Mouse (Mus musculus) limb, embryonic 13.5 days (tissue): Measurements from ENCODE around the gene Cd276. TPM values are rescaled to one million over a fixed set of nuclear protein-coding genes. Genes with fewer than 3 reads are reported as not detected.
"Not testable (repeated sequence)": the region's sequence is repeated elsewhere in the genome, so short reads cannot be mapped to it uniquely, and the experiment has no call there.

Experiments used
- ATAC-seq: fragments of 200-750 bp; cut with Nextera tagmentation; 2 replicates; pipeline ENCODE4 v1.8.0; 2017; ENCODE audit warnings: low read depth, moderate number of reproducible peaks, moderate TSS enrichment; ENCODE audit not compliant: low FRiP score
- H3K27ac ChIP-seq: fragments of 300-500 bp; sonication (generic); 2 replicates; pipeline ENCODE4 v1.5.1; 2015; ENCODE audit warnings: inconsistent platforms, mild to moderate bottlenecking, moderate library complexity
- H3K27me3 ChIP-seq: fragments of 300-500 bp; sonication (generic); 2 replicates; pipeline ENCODE4 v1.6.1; 2015; ENCODE audit warnings: mild to moderate bottlenecking, inconsistent platforms
- H3K36me3 ChIP-seq: fragments of 300-500 bp; sonication (generic); 2 replicates; pipeline ENCODE4 v1.6.1; 2015; ENCODE audit warnings: inconsistent platforms, mild to moderate bottlenecking, moderate library complexity
- H3K4me1 ChIP-seq: fragments of 300-500 bp; sonication (generic); 2 replicates; pipeline ENCODE4 v1.6.1; 2015; ENCODE audit warnings: inconsistent platforms
- H3K4me2 ChIP-seq: fragments of 300-500 bp; sonication (generic); replicated peaks from 2 replicates; pipeline ENCODE4 v1.6.1; 2015; ENCODE audit warnings: inconsistent platforms, mild to moderate bottlenecking, moderate library complexity
- H3K4me3 ChIP-seq: fragments of 300-500 bp; sonication (generic); 2 replicates; pipeline ENCODE4 v1.5.1; 2015; ENCODE audit warnings: moderate library complexity, mild to moderate bottlenecking, inconsistent platforms
- H3K9ac ChIP-seq: fragments of 300-500 bp; sonication (generic); 2 replicates; pipeline ENCODE4 v1.6.1; 2015; ENCODE audit warnings: mild to moderate bottlenecking, inconsistent platforms
- H3K9me3 ChIP-seq: fragments of 300-500 bp; sonication (generic); 2 replicates; pipeline ENCODE4 v1.6.1; 2016; ENCODE audit warnings: inconsistent platforms
- WGBS: fragments of 180-500 bp; shearing (Covaris S2); methylation state at CpG from one replicate; pipeline ENCODE4 v1.1.7; 2015; 5-methylcytosine and 5-hydroxymethylcytosine counted together
- polyA plus RNA-seq: library from polyadenylated mRNA; unstranded; fragments of >200 nt; fragmentation: Nextera tagmentation; extraction: Ambion mirVana; gene quantifications from 2 replicates; pipeline ENCODE4 v1.2.1, GENCODE M21; 2015

Cd276 gene
- polyA plus RNA-seq, 1 experiment from 2014 or later, result 71.4 TPM

DNA sequence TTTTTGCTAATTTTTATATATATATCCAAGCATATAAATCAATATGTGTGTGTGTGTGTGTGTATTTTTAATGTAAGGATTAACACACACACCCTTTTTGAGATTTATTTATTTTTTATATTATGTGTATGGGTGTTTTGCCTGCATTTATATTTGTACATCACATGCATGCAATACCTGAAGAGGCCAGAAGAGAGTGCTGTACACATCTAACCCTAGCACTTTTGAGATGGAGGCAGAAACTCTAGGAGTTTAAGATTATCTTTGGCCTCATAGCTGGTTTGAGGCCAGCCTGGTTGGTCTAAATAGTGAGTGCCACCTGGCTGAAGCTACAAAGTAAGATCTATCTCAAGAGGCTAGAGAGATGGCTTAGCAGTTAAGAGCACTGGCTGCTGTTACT, 12.4 kb upstream of the Cd276 start:
- Histone ChIP-seq H3K36me3 (no peaks in the 10 kb centered on the region), H3K27me3 (no peaks in the 10 kb centered on the region), H3K27ac (no peak overlapping the region), H3K9ac (no peak overlapping the region), H3K4me3 (no peak overlapping the region), H3K4me2 (no peak overlapping the region), H3K4me1 (no peaks in the 10 kb centered on the region), H3K9me3 (no peaks in the 10 kb centered on the region)
- no peak for ATAC-seq

DNA sequence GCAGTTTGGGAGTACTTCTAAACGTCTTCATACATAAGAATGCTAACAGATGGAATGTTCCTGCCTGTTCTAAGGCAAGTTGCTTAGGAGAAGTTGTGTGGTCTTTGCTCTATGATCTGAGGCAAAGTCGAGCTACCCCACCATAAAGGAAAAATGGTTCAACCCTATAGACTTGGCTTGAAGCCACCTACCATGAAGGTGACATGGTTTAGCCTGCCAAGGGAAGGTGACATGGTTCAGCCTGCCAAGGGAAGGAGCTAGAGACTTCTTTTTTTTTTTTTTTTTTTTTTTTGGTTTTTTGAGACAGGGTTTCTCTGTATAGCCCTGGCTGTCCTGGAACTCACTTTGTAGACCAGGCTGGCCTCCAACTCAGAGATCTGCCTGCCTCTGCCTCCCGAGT, 10.7 kb upstream of the Cd276 start:
- H3K27me3 ChIP-seq, H3K4me3 ChIP-seq, H3K36me3 ChIP-seq, H3K4me2 ChIP-seq, H3K9ac ChIP-seq, H3K9me3 ChIP-seq, H3K27ac ChIP-seq, ATAC-seq, H3K4me1 ChIP-seq: not testable (repeated sequence)
- WGBS, result 72% methylated on average over 3 of the region's 3 CpGs

DNA sequence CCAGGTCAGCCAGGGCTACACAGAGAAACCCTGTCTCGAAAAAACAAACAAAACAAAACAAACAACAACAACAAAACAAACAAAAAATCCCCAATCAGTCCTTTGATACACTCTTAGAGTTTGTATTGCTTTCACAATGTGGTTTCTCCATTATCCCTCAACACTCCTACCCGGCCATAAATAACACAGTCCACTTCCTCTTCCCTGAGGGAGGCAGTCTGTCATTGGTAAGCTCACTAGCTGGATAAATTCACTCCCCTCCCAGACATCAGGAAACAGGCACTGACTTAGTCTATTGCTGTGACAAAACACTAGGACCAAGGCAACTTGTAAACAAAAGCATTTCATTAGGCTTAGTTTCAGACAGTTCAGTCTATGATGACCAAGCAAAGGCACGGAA, 5.0 kb upstream of the Cd276 start:
- no peak for ATAC-seq
- H3K9ac ChIP-seq, result no peak overlapping the region
- H3K4me3 ChIP-seq, result no peak overlapping the region
- no peaks in the 10 kb centered on the region for H3K36me3 ChIP-seq
- 50% methylated on average over 3 of the region's 3 CpGs for WGBS
- H3K9me3 ChIP-seq, result no peaks in the 10 kb centered on the region
- no peak overlapping the region for H3K4me2 ChIP-seq
- no peak overlapping the region for H3K27ac ChIP-seq
- H3K4me1 ChIP-seq, result peaks cover 25% of the 10 kb centered on the region
- no peaks in the 10 kb centered on the region for H3K27me3 ChIP-seq

DNA sequence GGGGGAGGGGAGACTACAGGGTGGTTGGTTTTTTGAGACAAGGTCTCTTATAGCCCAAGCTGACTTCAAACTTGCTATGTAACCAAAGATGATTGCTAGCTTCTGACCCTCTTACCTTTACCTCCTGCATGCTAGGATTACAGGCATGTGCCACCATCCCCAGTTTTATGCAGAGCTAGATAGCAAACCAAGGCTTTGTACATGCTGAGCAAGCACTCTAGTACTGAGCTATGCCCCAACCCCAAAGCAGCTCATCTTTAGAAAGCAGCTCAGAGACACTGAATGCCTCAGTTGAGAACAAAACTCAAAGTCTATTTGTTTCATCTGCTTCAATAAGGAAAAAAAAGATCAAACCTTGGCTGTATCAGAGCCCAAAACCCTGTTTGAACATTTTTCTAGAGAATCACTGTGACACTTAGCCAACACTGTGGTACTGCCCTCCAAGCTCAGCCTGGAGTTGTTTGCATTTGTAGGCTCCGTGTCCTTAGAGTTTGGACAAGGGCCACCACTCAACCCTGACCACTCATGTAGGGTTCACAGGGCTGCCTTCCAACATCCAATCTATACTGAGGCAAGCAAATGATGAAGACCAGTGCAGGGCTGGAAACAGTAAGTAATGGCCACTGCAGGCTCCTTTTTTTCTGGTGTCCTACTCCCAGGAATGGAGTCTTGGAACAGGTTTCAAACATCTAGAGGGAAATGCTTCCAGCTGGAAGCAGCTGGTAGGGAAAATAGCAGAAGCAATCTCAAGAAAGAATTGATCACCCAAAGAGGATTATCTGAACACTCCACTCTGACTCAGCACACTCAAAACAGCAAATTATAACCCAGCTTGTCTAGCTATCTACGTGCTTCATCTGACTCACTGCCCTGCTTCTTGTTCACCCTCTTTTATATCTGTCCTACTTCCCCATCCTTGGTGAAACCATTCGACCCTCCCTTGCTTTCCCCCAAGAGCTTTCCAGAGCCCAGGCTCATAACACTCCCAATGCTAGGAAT, 2.5 kb upstream of the Cd276 start:
- no peak overlapping the region for H3K4me3 ChIP-seq
- H3K4me2 ChIP-seq, result no peak overlapping the region
- H3K4me1 ChIP-seq, result peaks cover 39% of the 10 kb centered on the region
- no peaks in the 10 kb centered on the region for H3K36me3 ChIP-seq
- H3K27ac ChIP-seq, result no peak overlapping the region
- no peaks in the 10 kb centered on the region for H3K9me3 ChIP-seq
- H3K9ac ChIP-seq, result no peak overlapping the region
- H3K27me3 ChIP-seq, result no peaks in the 10 kb centered on the region
- WGBS, result 78% methylated on average over 3 of the region's 3 CpGs
- ATAC-seq, result no peak

DNA sequence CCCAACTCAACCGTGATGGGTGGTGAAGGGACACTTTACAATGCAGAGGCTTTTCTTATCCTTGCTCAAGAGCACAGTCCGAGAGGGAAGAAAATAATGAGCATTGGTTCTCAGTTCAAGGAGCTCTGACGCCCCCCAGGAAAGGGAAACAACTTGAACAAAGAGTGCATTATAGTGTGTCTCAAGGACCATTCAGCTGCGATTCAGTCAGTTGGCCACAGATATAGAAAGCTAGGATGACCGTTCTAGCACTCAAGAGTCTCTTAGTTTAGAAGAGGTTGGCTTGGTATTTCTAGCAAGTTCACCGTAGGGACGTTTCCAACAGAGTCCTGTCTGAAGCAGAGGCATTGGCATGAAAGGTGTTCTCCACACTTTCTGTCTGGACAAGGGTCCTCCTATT, 1.4 kb upstream of the Cd276 start:
- 66% methylated on average over 7 of the region's 7 CpGs for WGBS
- no peaks in the 10 kb centered on the region; the same call in none of the 2 replicates for H3K36me3 ChIP-seq
- no peak overlapping the region for H3K9ac ChIP-seq
- H3K4me2 ChIP-seq, result no peak overlapping the region
- H3K27ac ChIP-seq, result no peak overlapping the region
- peaks cover 50% of the 10 kb centered on the region for H3K4me1 ChIP-seq
- no peak for ATAC-seq
- H3K4me3 ChIP-seq, result no peak overlapping the region
- H3K9me3 ChIP-seq, result no peaks in the 10 kb centered on the region
- H3K27me3 ChIP-seq, result no peaks in the 10 kb centered on the region

DNA sequence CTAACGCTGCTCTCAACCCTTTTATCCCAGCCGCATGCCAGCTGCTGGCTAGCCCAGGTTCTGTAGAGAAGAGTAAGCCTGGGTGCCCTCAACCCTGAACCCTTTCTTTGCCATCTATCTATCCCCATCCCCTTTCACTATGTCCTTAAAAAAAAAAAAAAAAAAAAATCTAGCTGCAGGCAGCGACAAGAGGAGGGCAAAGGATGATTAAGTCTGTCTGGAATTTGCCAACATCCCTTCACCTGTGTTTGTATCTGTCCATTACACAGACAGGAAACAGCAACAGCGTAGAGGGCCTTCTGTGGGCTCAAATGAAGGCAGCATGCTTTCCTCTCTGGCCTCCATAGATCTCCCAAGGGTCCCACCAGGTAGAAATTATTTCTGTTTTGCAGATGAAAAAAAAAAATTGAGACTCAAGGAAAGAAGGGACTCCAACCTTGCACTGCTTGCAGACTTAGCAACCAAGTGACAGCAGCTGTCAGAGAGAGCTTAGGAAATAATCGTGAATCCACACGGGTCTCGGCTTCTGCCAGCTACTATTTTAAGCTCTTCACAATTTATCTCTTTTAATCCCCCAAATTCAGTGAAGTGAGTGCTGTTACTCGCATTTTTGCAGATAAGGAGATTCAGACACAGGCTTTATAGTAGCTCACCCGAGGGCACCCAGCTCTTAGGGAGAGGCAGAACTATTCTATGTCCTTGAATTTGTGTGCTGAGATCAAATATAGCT, 613 bp upstream of the Cd276 start:
- Histone ChIP-seq H3K4me2 (peak overlapping the region; percentile 75), H3K27ac (peak overlapping the region; percentile 97), H3K9me3 (no peaks in the 10 kb centered on the region), H3K4me1 (peaks cover 51% of the 10 kb centered on the region), H3K27me3 (no peaks in the 10 kb centered on the region), H3K9ac (peak overlapping the region; percentile 98), H3K36me3 (no peaks in the 10 kb centered on the region; the same call in none of the 2 replicates), H3K4me3 (peak overlapping the region; percentile 91)
- 22% methylated on average over 9 of the region's 9 CpGs for WGBS
- no peak; the same call in 1 of the 2 replicates for ATAC-seq

DNA sequence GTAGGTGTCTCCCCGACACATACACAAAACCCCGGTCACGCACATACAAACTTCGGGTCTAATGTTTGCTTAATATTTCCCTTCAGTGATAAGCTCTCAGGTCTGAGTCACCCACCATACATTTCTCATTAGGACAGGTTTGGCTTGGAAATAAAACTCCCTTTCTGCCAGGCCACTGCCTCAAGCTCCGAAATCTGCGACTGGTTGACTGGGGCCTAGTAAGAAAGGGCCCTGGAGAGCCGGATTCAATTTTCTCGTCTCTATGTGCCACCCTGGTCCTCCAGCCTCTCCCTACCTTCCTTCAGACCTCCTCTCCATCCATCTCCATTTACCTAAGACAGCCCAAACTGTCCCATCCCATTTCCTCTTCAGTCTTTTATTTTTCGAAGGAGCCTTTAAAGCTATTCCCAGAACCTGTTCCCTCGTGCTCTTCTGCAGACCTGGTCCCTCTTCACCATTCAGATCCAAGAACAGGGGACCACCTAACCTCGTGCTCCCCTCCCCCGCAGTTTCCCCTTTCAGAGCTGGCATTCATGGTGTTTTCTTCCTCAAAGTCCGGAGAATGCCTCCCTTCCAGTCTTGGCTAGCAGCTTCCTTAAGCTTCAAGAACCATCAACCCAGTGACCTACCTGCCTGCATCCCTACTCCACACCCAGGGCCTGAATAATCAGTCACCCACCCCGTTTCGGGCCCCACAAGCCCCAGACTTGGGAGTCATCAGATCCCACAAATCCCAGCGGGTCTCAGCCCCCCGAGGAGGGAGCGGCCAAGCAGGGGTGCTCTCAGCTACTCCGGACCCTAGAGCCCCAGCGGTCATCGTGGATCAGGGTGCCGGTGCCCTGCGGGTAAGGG, 955 bp downstream of the Cd276 start:
- peak overlapping the region; percentile 98 for H3K9ac ChIP-seq
- H3K4me3 ChIP-seq, result peak overlapping the region; percentile 91
- ATAC-seq, result peak; percentile 24; the same call in 1 of the 2 replicates
- peaks cover 59% of the 10 kb centered on the region for H3K4me1 ChIP-seq
- H3K27ac ChIP-seq, result peak overlapping the region; percentile 97
- WGBS, result 12% methylated on average over 23 of the region's 23 CpGs
- H3K27me3 ChIP-seq, result no peaks in the 10 kb centered on the region
- no peaks in the 10 kb centered on the region; the same call in none of the 2 replicates for H3K36me3 ChIP-seq
- H3K9me3 ChIP-seq, result no peaks in the 10 kb centered on the region
- peak overlapping the region; percentile 75 for H3K4me2 ChIP-seq

DNA sequence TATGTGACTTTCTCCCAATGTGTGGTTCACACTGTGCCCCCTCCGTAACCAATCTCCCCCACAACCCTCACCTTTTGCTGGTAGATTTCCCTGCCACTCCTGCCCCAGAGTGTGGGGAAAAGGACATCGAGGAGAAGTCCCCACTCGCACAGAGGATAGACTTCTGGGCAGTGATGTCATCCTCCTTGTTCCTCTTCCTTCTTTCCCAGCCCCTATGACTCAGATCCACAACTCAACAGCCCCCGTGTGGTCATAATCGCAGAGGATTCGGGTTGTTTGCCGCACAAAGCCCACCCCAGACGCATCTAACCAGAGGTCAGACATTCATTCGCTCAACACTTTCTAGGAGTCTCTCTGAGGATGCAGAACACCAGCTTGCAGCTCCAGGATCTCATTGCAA, 3.2 kb downstream of the Cd276 start:
- Histone ChIP-seq H3K9ac (no peak overlapping the region), H3K4me1 (peaks cover 66% of the 10 kb centered on the region), H3K27me3 (no peaks in the 10 kb centered on the region), H3K4me2 (no peak overlapping the region), H3K4me3 (no peak overlapping the region), H3K27ac (no peak overlapping the region), H3K9me3 (no peaks in the 10 kb centered on the region), H3K36me3 (no peaks in the 10 kb centered on the region; the same call in none of the 2 replicates)
- ATAC-seq, result no peak
- WGBS, result 81% methylated on average over 9 of the region's 9 CpGs

DNA sequence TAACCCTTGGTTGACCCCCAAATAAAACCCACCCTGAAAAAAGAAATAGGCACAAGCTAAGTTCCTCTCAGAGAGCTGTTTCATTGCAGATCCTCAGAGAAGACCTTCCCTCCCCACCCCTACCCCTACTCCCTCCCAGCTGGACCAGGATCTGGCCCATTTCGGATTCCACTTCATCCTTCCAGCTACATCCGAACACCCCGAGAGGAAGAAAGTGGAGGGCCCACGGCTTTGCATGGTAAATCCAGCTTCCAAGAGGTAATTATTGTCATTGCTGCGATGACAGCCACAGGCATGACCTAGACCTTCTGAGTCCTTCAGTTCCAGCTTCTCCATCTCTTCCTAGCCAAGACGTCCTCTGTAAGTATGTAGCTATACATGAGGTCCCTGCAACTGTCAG, 4.3 kb downstream of the Cd276 start:
- no peak for ATAC-seq
- Histone ChIP-seq H3K9me3 (no peaks in the 10 kb centered on the region), H3K27me3 (no peaks in the 10 kb centered on the region), H3K4me2 (no peak overlapping the region), H3K36me3 (no peaks in the 10 kb centered on the region; the same call in none of the 2 replicates), H3K4me3 (no peak overlapping the region), H3K27ac (no peak overlapping the region), H3K4me1 (peaks cover 61% of the 10 kb centered on the region), H3K9ac (no peak overlapping the region)
- 91% methylated on average over 6 of the region's 6 CpGs for WGBS

DNA sequence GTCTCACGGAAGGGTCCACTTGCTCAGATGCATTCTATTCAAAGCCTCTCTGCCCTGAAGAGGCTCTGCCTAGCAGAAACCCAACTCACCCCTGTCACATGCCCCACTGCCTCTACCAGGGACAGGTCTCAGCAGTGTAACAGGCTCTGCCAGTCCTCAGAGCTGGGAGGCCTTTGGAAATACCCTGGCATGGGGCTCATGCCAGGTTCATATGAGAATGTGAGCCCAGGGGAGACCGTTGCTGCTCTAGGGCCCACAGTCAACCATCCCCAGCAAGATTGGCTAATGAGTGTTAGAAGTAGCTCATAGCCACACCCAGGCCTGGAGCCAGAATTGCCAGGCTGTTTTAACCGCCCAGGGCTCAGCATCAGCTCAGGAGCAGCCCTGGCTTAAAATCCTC, 5.5 kb downstream of the Cd276 start:
- H3K9ac ChIP-seq, result no peak overlapping the region

DNA sequence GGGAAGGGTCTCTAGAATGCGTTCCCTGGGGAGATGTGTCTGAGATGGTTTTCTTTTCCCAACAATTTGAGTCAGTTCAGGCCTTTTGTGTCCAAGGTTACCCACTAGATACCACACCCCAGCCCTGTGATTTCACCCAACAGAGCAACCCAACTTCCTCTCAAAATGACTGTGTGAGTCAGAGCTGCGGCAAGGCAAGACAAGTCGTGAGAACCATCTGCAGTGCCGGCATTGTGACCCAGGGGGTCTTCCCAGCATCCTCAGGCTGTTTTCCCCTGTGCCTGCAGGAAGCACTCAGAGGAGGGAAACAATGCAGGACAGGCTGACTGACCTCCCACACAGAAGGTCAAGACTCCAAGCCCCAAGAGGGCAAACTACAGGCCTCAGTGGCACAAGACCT, 6.3 kb downstream of the Cd276 start:
- H3K9me3 ChIP-seq, result no peaks in the 10 kb centered on the region
- H3K4me2 ChIP-seq, result no peak overlapping the region
- no peaks in the 10 kb centered on the region for H3K27me3 ChIP-seq
- no peak overlapping the region for H3K4me3 ChIP-seq
- H3K36me3 ChIP-seq, result no peaks in the 10 kb centered on the region; the same call in none of the 2 replicates
- no peak overlapping the region for H3K9ac ChIP-seq
- H3K27ac ChIP-seq, result no peak overlapping the region
- no peak for ATAC-seq
- peaks cover 59% of the 10 kb centered on the region for H3K4me1 ChIP-seq
- 62% methylated on average over 4 of the region's 4 CpGs for WGBS

More for the DNA sequence above, 5.5 kb downstream of the Cd276 start:
- 80% methylated on average over 3 of the region's 3 CpGs for WGBS
- H3K4me2 ChIP-seq, result no peak overlapping the region
- H3K27ac ChIP-seq, result no peak overlapping the region
- H3K4me1 ChIP-seq, result peaks cover 62% of the 10 kb centered on the region
- H3K9me3 ChIP-seq, result no peaks in the 10 kb centered on the region
- H3K36me3 ChIP-seq, result no peaks in the 10 kb centered on the region; the same call in none of the 2 replicates
- no peak overlapping the region for H3K4me3 ChIP-seq
- no peak for ATAC-seq
- no peaks in the 10 kb centered on the region for H3K27me3 ChIP-seq
